25 mouse cellular contexts compared by ENCODE assay signal in the genomic region with DNA sequence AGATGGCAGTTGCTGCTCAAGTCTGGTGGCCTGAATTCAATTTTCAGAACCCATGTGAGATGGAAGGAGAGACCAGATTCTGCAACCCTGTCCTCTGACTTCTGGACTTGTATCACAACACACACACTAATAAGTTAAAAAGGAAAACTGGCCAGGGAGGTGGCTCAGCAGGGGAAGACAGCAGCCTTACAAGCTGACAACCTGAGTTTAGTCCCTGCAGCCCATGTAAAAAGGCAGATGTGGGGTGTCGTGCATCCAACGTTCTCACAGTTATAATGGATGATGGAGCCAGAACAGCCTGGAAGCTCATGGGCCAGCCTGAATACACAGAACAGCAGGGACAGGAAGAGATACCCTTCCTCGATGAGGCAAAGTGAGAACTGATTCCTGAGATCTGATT. TPM values are rescaled to one million over a fixed set of nuclear protein-coding genes. Genes with fewer than 3 reads are reported as not detected.
DNase-seq lines count a peak whose midpoint lies in the region; ATAC-seq lines count a peak whose summit lies in the region.
"Had no signal": no experiment of that assay in that cellular context is flagged by ENCODE, and none has a peak within 500 bp of the region (broad histone marks: within the 10 kb centered on the region; RNA-seq: fewer than 3 reads in every experiment).

No protein-coding gene starts in this region.

- intact Hi-C loops in heart, postnatal 36 days (cut with DNase I) = loop anchor here (10.0 kb wide), 1 partner anchor 273 kb away; no protein-coding TSS in a partner anchor

- peak; percentile 58 for DNase-seq in heart, adult 11 months
- DNase-seq in heart, postnatal 36 days = no peak
- DNase-seq in heart, embryonic 10.5 days (ENCODE audit: low spot score) = peak; percentile 58
- no peak for DNase-seq in heart, adult 9 months (ENCODE audit: low spot score in 2 of 2)
- peak; percentile 19 for DNase-seq in midbrain, embryonic 11.5 days (ENCODE audit: low spot score, missing footprints)
- DNase-seq in midbrain, embryonic 10.5 days (ENCODE audit: low spot score) = no peak
- DNase-seq: adrenal gland, adult 2 months; adrenal gland, adult 8-10 months; adrenal gland, postnatal 10 days; adrenal gland, postnatal 14 days; adrenal gland, postnatal 25 days; adrenal gland, postnatal 36 days; B cell, adult 2 months; cerebellum, adult 11 months; cerebellum, adult 11-12 months; cerebellum, adult 18-20 months had no signal

- H3K9me3 ChIP-seq in heart, embryonic 10.5 days = no peaks in the 10 kb centered on the region
- H3K9me3 ChIP-seq in midbrain, embryonic 11.5 days (ENCODE audit: control insufficient read depth, low read length) = no peaks in the 10 kb centered on the region
- H3K9me3 ChIP-seq in midbrain, embryonic 10.5 days (replicated peaks) = no peaks in the 10 kb centered on the region
- H3K9me3 ChIP-seq: G1E had no signal

- no peak for ATAC-seq in midbrain, embryonic 11.5 days (ENCODE audit: low FRiP score)
- ATAC-seq: activated CD4-positive, CD25-positive, alpha-beta regulatory T cell, adult 4 months; CD4-positive, CD25-positive, alpha-beta regulatory T cell, adult 4 months; Patski had no signal

- no peak overlapping the region for H3K9ac ChIP-seq in midbrain, embryonic 11.5 days (ENCODE audit: low read length)

- H3K27ac ChIP-seq in heart, embryonic 10.5 days = no peak overlapping the region
- no peak overlapping the region for H3K27ac ChIP-seq in midbrain, embryonic 11.5 days (ENCODE audit: low read depth, low read length)
- no peak overlapping the region for H3K27ac ChIP-seq in midbrain, embryonic 10.5 days (replicated peaks)

- H3K4me1 ChIP-seq in heart, embryonic 10.5 days = no peaks in the 10 kb centered on the region
- no peaks in the 10 kb centered on the region for H3K4me1 ChIP-seq in midbrain, embryonic 11.5 days (ENCODE audit: control insufficient read depth, insufficient read depth, low read length)
- H3K4me1 ChIP-seq in midbrain, embryonic 10.5 days = no peaks in the 10 kb centered on the region

- WGBS in heart, embryonic 10.5 days = 74% methylated on average over 3 of the region's 3 CpGs
- 88% methylated on average over 3 of the region's 3 CpGs for WGBS in midbrain, embryonic 11.5 days
- 85% methylated on average over 3 of the region's 3 CpGs for WGBS in midbrain, embryonic 10.5 days

- H3K4me3 ChIP-seq in heart, embryonic 10.5 days = no peak overlapping the region
- no peak overlapping the region for H3K4me3 ChIP-seq in midbrain, embryonic 11.5 days (ENCODE audit: low read depth, low read length)
- no peak overlapping the region for H3K4me3 ChIP-seq in midbrain, embryonic 10.5 days

- no peak overlapping the region for H3K4me2 ChIP-seq in midbrain, embryonic 11.5 days

- no peaks in the 10 kb centered on the region for H3K36me3 ChIP-seq in heart, embryonic 10.5 days
- no peaks in the 10 kb centered on the region for H3K36me3 ChIP-seq in midbrain, embryonic 11.5 days (ENCODE audit: control insufficient read depth, insufficient read depth, low read length)
- H3K36me3 ChIP-seq in midbrain, embryonic 10.5 days = no peaks in the 10 kb centered on the region
- H3K36me3 ChIP-seq: G1E had no signal

- H3K27me3 ChIP-seq in heart, embryonic 10.5 days (ENCODE audit: insufficient read depth, poor library complexity, severe bottlenecking) = no peaks in the 10 kb centered on the region
- no peaks in the 10 kb centered on the region for H3K27me3 ChIP-seq in midbrain, embryonic 11.5 days (ENCODE audit: control insufficient read depth, insufficient read depth, low read length)
- H3K27me3 ChIP-seq in midbrain, embryonic 10.5 days (ENCODE audit: low read depth, poor library complexity, severe bottlenecking) = no peaks in the 10 kb centered on the region
- H3K27me3 ChIP-seq: CH12.LX had no signal

RNA-seq across cellular contexts. Expression of gene Ffar4, which starts 15.5 kb away (rescaled TPM):
- total RNA-seq in heart, postnatal 36 days (2021) = under 1 TPM in 1 of 2 experiments, not detected in 1; 0.22 TPM
- polyA plus RNA-seq in heart, embryonic 10.5 days (2016; fragmentation: Nextera tagmentation; extraction: Ambion mirVana) = 0.14 and 1.5 TPM in 2 replicates
- not detected in 2 replicates for polyA plus RNA-seq in midbrain, embryonic 11.5 days (2014; fragmentation: Nextera tagmentation; extraction: Ambion mirVana)
- polyA plus RNA-seq in midbrain, embryonic 10.5 days (2016; fragmentation: Nextera tagmentation; extraction: Ambion mirVana) = 0.12 TPM in 1 of 2 replicates, not detected in the other
- total RNA-seq: CH12.LX, G1E, MEL had no signal
- polyA plus RNA-seq: C2C12; CD4-positive, CD25-positive, alpha-beta regulatory T cell, adult 4 months; G1E; Patski had no signal

RNA-seq across cellular contexts. Expression of gene Cep55, which starts 26.6 kb away (rescaled TPM):
- total RNA-seq in heart, postnatal 36 days (2021) = under 1 TPM; 0.44 to 0.46 TPM
- 30.0 and 31.8 TPM in 2 replicates for polyA plus RNA-seq in heart, embryonic 10.5 days (2016; fragmentation: Nextera tagmentation; extraction: Ambion mirVana)
- polyA plus RNA-seq in midbrain, embryonic 11.5 days (2014; fragmentation: Nextera tagmentation; extraction: Ambion mirVana) = 60.8 and 67.1 TPM in 2 replicates
- 49.2 and 49.5 TPM in 2 replicates for polyA plus RNA-seq in midbrain, embryonic 10.5 days (2016; fragmentation: Nextera tagmentation; extraction: Ambion mirVana)

RNA-seq across cellular contexts. Expression of gene Myof, which starts 38.0 kb away (rescaled TPM):
- total RNA-seq in heart, postnatal 36 days (2021) = 10 to 100 TPM; 10.3 to 10.8 TPM
- polyA plus RNA-seq in heart, embryonic 10.5 days (2016; fragmentation: Nextera tagmentation; extraction: Ambion mirVana) = 4.0 and 4.6 TPM in 2 replicates
- polyA plus RNA-seq in midbrain, embryonic 11.5 days (2014; fragmentation: Nextera tagmentation; extraction: Ambion mirVana) = 3.3 and 3.6 TPM in 2 replicates
- 1.5 and 2.2 TPM in 2 replicates for polyA plus RNA-seq in midbrain, embryonic 10.5 days (2016; fragmentation: Nextera tagmentation; extraction: Ambion mirVana)
- polyA plus RNA-seq: G1E had no signal

RNA-seq across cellular contexts. Expression of gene Rbp4, which starts 43.7 kb away (rescaled TPM):
- total RNA-seq in heart, postnatal 36 days (2021) = 1 to 10 TPM; 1.7 to 3.5 TPM
- 9.0 and 226 TPM in 2 replicates for polyA plus RNA-seq in heart, embryonic 10.5 days (2016; fragmentation: Nextera tagmentation; extraction: Ambion mirVana)
- 2.3 and 2.8 TPM in 2 replicates for polyA plus RNA-seq in midbrain, embryonic 11.5 days (2014; fragmentation: Nextera tagmentation; extraction: Ambion mirVana)
- 2.3 TPM in 2 replicates for polyA plus RNA-seq in midbrain, embryonic 10.5 days (2016; fragmentation: Nextera tagmentation; extraction: Ambion mirVana)
- total RNA-seq: G1E, MEL had no signal
- polyA plus RNA-seq: activated CD4-positive, CD25-positive, alpha-beta regulatory T cell, adult 4 months; CD4-positive, CD25-positive, alpha-beta regulatory T cell, adult 4 months; G1E had no signal

RNA-seq across cellular contexts. Expression of gene Pde6c, which starts 51.2 kb away (rescaled TPM):
- total RNA-seq in heart, postnatal 36 days (2021) = not detected
- 0.30 TPM in 1 of 2 replicates, not detected in the other for polyA plus RNA-seq in heart, embryonic 10.5 days (2016; fragmentation: Nextera tagmentation; extraction: Ambion mirVana)
- polyA plus RNA-seq in midbrain, embryonic 11.5 days (2014; fragmentation: Nextera tagmentation; extraction: Ambion mirVana) = 0.08 and 0.12 TPM in 2 replicates
- 0.11 TPM in 1 of 2 replicates, not detected in the other for polyA plus RNA-seq in midbrain, embryonic 10.5 days (2016; fragmentation: Nextera tagmentation; extraction: Ambion mirVana)
- total RNA-seq: adrenal gland, adult 18-20 months; adrenal gland, adult 2 months; adrenal gland, adult 8-10 months; adrenal gland, postnatal 25 days; adrenal gland, postnatal 36 days; CH12.LX; ES-E14; G1E; MEL had no signal
- polyA plus RNA-seq: activated CD4-positive, CD25-positive, alpha-beta regulatory T cell, adult 4 months; adrenal gland, adult 2 months; C2C12; CD4-positive, CD25-positive, alpha-beta regulatory T cell, adult 4 months; G1E; Patski had no signal

Comparison
In these comparisons a context has a peak if more than half of its experiments do, and no peak if none do; other contexts are left out.
1. DNase-seq: peak in heart, adult 11 months (single experiment), heart, embryonic 10.5 days (single experiment) and midbrain, embryonic 11.5 days (single experiment); none in heart, postnatal 36 days (0 of 2), heart, adult 9 months (0 of 2) and midbrain, embryonic 10.5 days (single experiment).